Mouse (Mus musculus) hindbrain, embryonic 15.5 days (tissue): ENCODE measurements around the gene Vgll4. TPM values are rescaled to one million over a fixed set of nuclear protein-coding genes. Genes with fewer than 3 reads are reported as not detected.

Source experiments
- ATAC-seq: fragments of 200-750 bp; cut with Nextera tagmentation; 2 replicates; pipeline ENCODE4 v1.8.0; 2017; ENCODE audit warnings: low read depth, moderate number of reproducible peaks, moderate TSS enrichment; ENCODE audit not compliant: low FRiP score
- H3K27ac ChIP-seq: fragments of 300-500 bp; sonication (generic); replicated peaks from 2 replicates; pipeline ENCODE4 v1.5.1; 2015; ENCODE audit warnings: mild to moderate bottlenecking, inconsistent platforms
- H3K27me3 ChIP-seq: fragments of 300-500 bp; sonication (generic); 2 replicates; pipeline ENCODE4 v1.6.1; 2015; ENCODE audit warnings: control low read depth, inconsistent platforms
- H3K36me3 ChIP-seq: fragments of 300-500 bp; sonication (generic); 2 replicates; pipeline ENCODE4 v1.6.1; 2015; ENCODE audit warnings: control low read depth, inconsistent platforms
- H3K4me1 ChIP-seq: fragments of 300-500 bp; sonication (generic); replicated peaks from 2 replicates; pipeline ENCODE4 v1.6.1; 2015; ENCODE audit warnings: control low read depth, inconsistent platforms
- H3K4me2 ChIP-seq: fragments of 300-500 bp; sonication (generic); 2 replicates; pipeline ENCODE4 v1.6.1; 2015; ENCODE audit warnings: moderate library complexity, mild to moderate bottlenecking, inconsistent platforms
- H3K4me3 ChIP-seq: fragments of 300-500 bp; sonication (generic); 2 replicates; pipeline ENCODE4 v1.5.1; 2015; ENCODE audit warnings: mild to moderate bottlenecking, inconsistent platforms
- H3K9ac ChIP-seq: fragments of 300-500 bp; sonication (generic); 2 replicates; pipeline ENCODE4 v1.6.1; 2015; ENCODE audit warnings: inconsistent platforms
- H3K9me3 ChIP-seq: fragments of 300-500 bp; sonication (generic); 2 replicates; pipeline ENCODE4 v1.6.1; 2016; ENCODE audit warnings: control low read depth, inconsistent platforms
- WGBS: fragments of 180-500 bp; shearing (Covaris S2); methylation state at CpG from one replicate; pipeline ENCODE4 v1.1.7; 2015; 5-methylcytosine and 5-hydroxymethylcytosine counted together
- polyA plus RNA-seq: library from polyadenylated mRNA; unstranded; fragments of >200 nt; fragmentation: Nextera tagmentation; extraction: Ambion mirVana; gene quantifications from 2 replicates; pipeline ENCODE4 v1.2.1, GENCODE M21; 2015

Vgll4 gene
- polyA plus RNA-seq, 1 experiment from 2014 or later = 51.8 TPM

- H3K9ac ChIP-seq = no peak overlapping the region
- peaks cover 26% of the 10 kb centered on the region for H3K4me1 ChIP-seq
- H3K4me2 ChIP-seq = no peak overlapping the region
- H3K9me3 ChIP-seq = no peaks in the 10 kb centered on the region
- WGBS = 68% methylated on average over 5 of the region's 5 CpGs
- H3K27ac ChIP-seq = no peak overlapping the region
- H3K27me3 ChIP-seq = no peaks in the 10 kb centered on the region
- no peak overlapping the region for H3K4me3 ChIP-seq
- no peak for ATAC-seq
- H3K36me3 ChIP-seq = no peaks in the 10 kb centered on the region
Observed at GRCm38 (mm10) chr6:114970895-114971294, 1.1 kb upstream of the Vgll4 start.

- Histone ChIP-seq H3K36me3 (no peaks in the 10 kb centered on the region), H3K4me3 (peak overlapping the region; percentile 71; the same call in 1 of the 2 replicates), H3K4me1 (peaks cover 26% of the 10 kb centered on the region), H3K9me3 (no peaks in the 10 kb centered on the region), H3K4me2 (peak overlapping the region; percentile 98), H3K9ac (no peak overlapping the region; the same call in 1 of the 2 replicates), H3K27ac (no peak overlapping the region), H3K27me3 (no peaks in the 10 kb centered on the region)
- WGBS = 28% methylated on average over 6 of the region's 6 CpGs
- ATAC-seq = no peak
Observed at GRCm38 (mm10) chr6:114970386-114970785, 592 bp upstream of the Vgll4 start.

GRCm38 (mm10) chr6:114968361-114969212 is 1.2 kb downstream of the Vgll4 start:
- peak overlapping the region; percentile 80 for H3K27ac ChIP-seq
- H3K9me3 ChIP-seq = no peaks in the 10 kb centered on the region
- no peaks in the 10 kb centered on the region for H3K27me3 ChIP-seq
- peak overlapping the region; percentile 71 for H3K4me3 ChIP-seq
- no peaks in the 10 kb centered on the region for H3K36me3 ChIP-seq
- H3K4me2 ChIP-seq = peak overlapping the region; percentile 98
- peak overlapping the region; percentile 82 for H3K9ac ChIP-seq
- ATAC-seq = peak; percentile 81
- WGBS = under 1% methylated on average over 82 of the region's 82 CpGs
- peaks cover 26% of the 10 kb centered on the region for H3K4me1 ChIP-seq

GRCm38 (mm10) chr6:114967623-114968022 is 2.2 kb downstream of the Vgll4 start:
- H3K27me3 ChIP-seq = no peaks in the 10 kb centered on the region
- peaks cover 26% of the 10 kb centered on the region for H3K4me1 ChIP-seq
- WGBS = 44% methylated on average over 12 of the region's 12 CpGs

GRCm38 (mm10) chr6:114966396-114967154 is 3.2 kb downstream of the Vgll4 start:
- peaks cover 26% of the 10 kb centered on the region for H3K4me1 ChIP-seq
- no peak overlapping the region for H3K4me3 ChIP-seq
- no peak overlapping the region for H3K4me2 ChIP-seq
- no peak overlapping the region for H3K9ac ChIP-seq
- no peaks in the 10 kb centered on the region for H3K36me3 ChIP-seq
- no peak for ATAC-seq
- no peaks in the 10 kb centered on the region for H3K9me3 ChIP-seq
- H3K27me3 ChIP-seq = no peaks in the 10 kb centered on the region
- 17% methylated on average over 2 of the region's 2 CpGs for WGBS
- no peak overlapping the region for H3K27ac ChIP-seq

More at GRCm38 (mm10) chr6:114967623-114968022, 2.2 kb downstream of the Vgll4 start:
- ATAC-seq = no peak
- Histone ChIP-seq H3K4me3 (peak overlapping the region; percentile 71), H3K27ac (no peak overlapping the region), H3K4me2 (peak overlapping the region; percentile 98), H3K9ac (no peak overlapping the region), H3K36me3 (no peaks in the 10 kb centered on the region), H3K9me3 (no peaks in the 10 kb centered on the region)

GRCm38 (mm10) chr6:114965802-114966201 is 4.0 kb downstream of the Vgll4 start:
- Histone ChIP-seq H3K4me2 (no peak overlapping the region), H3K4me3 (no peak overlapping the region), H3K9ac (no peak overlapping the region), H3K4me1 (peaks cover 26% of the 10 kb centered on the region), H3K9me3 (no peaks in the 10 kb centered on the region), H3K27ac (no peak overlapping the region), H3K36me3 (no peaks in the 10 kb centered on the region), H3K27me3 (no peaks in the 10 kb centered on the region)
- WGBS = 90% methylated on average over 3 of the region's 3 CpGs
- no peak for ATAC-seq

GRCm38 (mm10) chr6:114965396-114965795 is 4.4 kb downstream of the Vgll4 start:
- Histone ChIP-seq H3K4me1 (peaks cover 25% of the 10 kb centered on the region), H3K36me3 (no peaks in the 10 kb centered on the region), H3K4me3 (no peak overlapping the region), H3K27me3 (no peaks in the 10 kb centered on the region), H3K9me3 (no peaks in the 10 kb centered on the region), H3K4me2 (no peak overlapping the region), H3K9ac (no peak overlapping the region), H3K27ac (no peak overlapping the region)
- WGBS = 85% methylated on average over 8 of the region's 8 CpGs
- no peak for ATAC-seq

- ATAC-seq = no peak
Observed at GRCm38 (mm10) chr6:114964235-114964634, 5.6 kb downstream of the Vgll4 start.

GRCm38 (mm10) chr6:114963636-114964035 is 6.2 kb downstream of the Vgll4 start:
- H3K36me3 ChIP-seq = no peaks in the 10 kb centered on the region
- H3K4me1 ChIP-seq = peaks cover 13% of the 10 kb centered on the region
- H3K9me3 ChIP-seq = no peaks in the 10 kb centered on the region
- ATAC-seq = no peak
- no peak overlapping the region for H3K4me3 ChIP-seq
- no peak overlapping the region for H3K4me2 ChIP-seq
- H3K27me3 ChIP-seq = no peaks in the 10 kb centered on the region
- WGBS = 70% methylated on average over 5 of the region's 5 CpGs
- H3K9ac ChIP-seq = no peak overlapping the region
- no peak overlapping the region for H3K27ac ChIP-seq

More at GRCm38 (mm10) chr6:114964235-114964634, 5.6 kb downstream of the Vgll4 start:
- WGBS = 77% methylated on average over 2 of the region's 2 CpGs
- Histone ChIP-seq H3K4me1 (peaks cover 14% of the 10 kb centered on the region), H3K9ac (no peak overlapping the region), H3K36me3 (no peaks in the 10 kb centered on the region), H3K27me3 (no peaks in the 10 kb centered on the region), H3K4me2 (no peak overlapping the region), H3K4me3 (no peak overlapping the region), H3K27ac (no peak overlapping the region), H3K9me3 (no peaks in the 10 kb centered on the region)

- no peak for ATAC-seq
- no peaks in the 10 kb centered on the region for H3K36me3 ChIP-seq
- no peak overlapping the region for H3K4me3 ChIP-seq
- H3K4me1 ChIP-seq = peaks cover 5% of the 10 kb centered on the region
- H3K27me3 ChIP-seq = no peaks in the 10 kb centered on the region
- WGBS = 82% methylated on average over 10 of the region's 10 CpGs
- H3K4me2 ChIP-seq = no peak overlapping the region
- H3K9me3 ChIP-seq = no peaks in the 10 kb centered on the region
- no peak overlapping the region for H3K27ac ChIP-seq
- no peak overlapping the region for H3K9ac ChIP-seq
Observed at GRCm38 (mm10) chr6:114961276-114962068, 8.3 kb downstream of the Vgll4 start.

GRCm38 (mm10) chr6:114959012-114959398 is 10.8 kb downstream of the Vgll4 start:
- no peaks in the 10 kb centered on the region for H3K4me1 ChIP-seq

More at GRCm38 (mm10) chr6:114959012-114959398, 10.8 kb downstream of the Vgll4 start:
- H3K4me3 ChIP-seq = no peak overlapping the region
- no peaks in the 10 kb centered on the region for H3K9me3 ChIP-seq
- no peaks in the 10 kb centered on the region for H3K36me3 ChIP-seq
- 82% methylated on average over 6 of the region's 6 CpGs for WGBS
- no peak overlapping the region for H3K9ac ChIP-seq
- ATAC-seq = no peak
- H3K4me2 ChIP-seq = no peak overlapping the region
- H3K27ac ChIP-seq = no peak overlapping the region
- no peaks in the 10 kb centered on the region for H3K27me3 ChIP-seq
